Mouse (Mus musculus): ENCODE measurements around the gene Cox7a1. TPM values are rescaled to one million over a fixed set of nuclear protein-coding genes. Genes with fewer than 3 reads are reported as not detected.
A peak's percentile ranks its signal among the peaks of the same experiment; 100 is the strongest.

Gene Cox7a1
- polyA plus RNA-seq, 1 experiment from 2014 or later, result 20.2 TPM

- Histone ChIP-seq H3K4me3 (ENCODE audit: low read length) (no peak overlapping the region), H3K27ac (ENCODE audit: low read length) (no peak overlapping the region), H3K9me3 (ENCODE audit: control insufficient read depth, low read length) (no peaks in the 10 kb centered on the region), H3K36me3 (ENCODE audit: control insufficient read depth, insufficient read depth, low read length) (peaks cover 24% of the 10 kb centered on the region), H3K4me2 (ENCODE audit: low read depth, low read length) (peak overlapping the region; percentile 64; the same call in 1 of the 2 replicates), H3K4me1 (replicated peaks; ENCODE audit: control insufficient read depth, insufficient read depth, low read length) (peaks cover 6% of the 10 kb centered on the region), H3K27me3 (ENCODE audit: control insufficient read depth, insufficient read depth, low read depth, low read length) (no peaks in the 10 kb centered on the region), H3K9ac (ENCODE audit: low read length) (no peak overlapping the region)
- WGBS, result 70% methylated on average over 13 of the region's 13 CpGs
- ATAC-seq (ENCODE audit: low read depth), result no peak
Measured at GRCm38 (mm10) chr7:30184641-30185348, 851 bp downstream of the Cox7a1 start.

GRCm38 (mm10) chr7:30188344-30189115, 4.6 kb downstream of the Cox7a1 start:
- 82% methylated on average over 12 of the region's 12 CpGs for WGBS
- Histone ChIP-seq H3K27me3 (ENCODE audit: control insufficient read depth, insufficient read depth, low read depth, low read length) (no peaks in the 10 kb centered on the region), H3K4me3 (ENCODE audit: low read length) (no peak overlapping the region), H3K9me3 (ENCODE audit: control insufficient read depth, low read length) (no peaks in the 10 kb centered on the region), H3K27ac (ENCODE audit: low read length) (no peak overlapping the region), H3K4me1 (replicated peaks; ENCODE audit: control insufficient read depth, insufficient read depth, low read length) (peaks cover 14% of the 10 kb centered on the region), H3K4me2 (ENCODE audit: low read depth, low read length) (no peak overlapping the region), H3K36me3 (ENCODE audit: control insufficient read depth, insufficient read depth, low read length) (peaks cover 40% of the 10 kb centered on the region), H3K9ac (ENCODE audit: low read length) (no peak overlapping the region)
- no peak for ATAC-seq (ENCODE audit: low read depth)

GRCm38 (mm10) chr7:30189116-30189491, 5.2 kb downstream of the Cox7a1 start:
- no peak overlapping the region for H3K27ac ChIP-seq (ENCODE audit: low read length)
- no peaks in the 10 kb centered on the region for H3K9me3 ChIP-seq (ENCODE audit: control insufficient read depth, low read length)
- no peak overlapping the region for H3K4me2 ChIP-seq (ENCODE audit: low read depth, low read length)
- peaks cover 40% of the 10 kb centered on the region for H3K36me3 ChIP-seq (ENCODE audit: control insufficient read depth, insufficient read depth, low read length)
- 79% methylated on average over 4 of the region's 4 CpGs for WGBS
- no peak for ATAC-seq (ENCODE audit: low read depth)
- no peaks in the 10 kb centered on the region for H3K27me3 ChIP-seq (ENCODE audit: control insufficient read depth, insufficient read depth, low read depth, low read length)
- H3K4me3 ChIP-seq (ENCODE audit: low read length), result no peak overlapping the region
- H3K4me1 ChIP-seq (replicated peaks; ENCODE audit: control insufficient read depth, insufficient read depth, low read length), result peaks cover 15% of the 10 kb centered on the region
- no peak overlapping the region for H3K9ac ChIP-seq (ENCODE audit: low read length)

GRCm38 (mm10) chr7:30192088-30192487, 8.1 kb downstream of the Cox7a1 start:
- no peak overlapping the region for H3K9ac ChIP-seq (ENCODE audit: low read length)
- no peak overlapping the region for H3K4me2 ChIP-seq (ENCODE audit: low read depth, low read length)
- no peak overlapping the region for H3K27ac ChIP-seq (ENCODE audit: low read length)
- no peak for ATAC-seq (ENCODE audit: low read depth)
- no peak overlapping the region for H3K4me3 ChIP-seq (ENCODE audit: low read length)
- peaks cover 15% of the 10 kb centered on the region for H3K4me1 ChIP-seq (replicated peaks; ENCODE audit: control insufficient read depth, insufficient read depth, low read length)
- H3K27me3 ChIP-seq (ENCODE audit: control insufficient read depth, insufficient read depth, low read depth, low read length), result no peaks in the 10 kb centered on the region
- no peaks in the 10 kb centered on the region for H3K9me3 ChIP-seq (ENCODE audit: control insufficient read depth, low read length)
- H3K36me3 ChIP-seq (ENCODE audit: control insufficient read depth, insufficient read depth, low read length), result peaks cover 33% of the 10 kb centered on the region
- WGBS, result 84% methylated on average over 12 of the region's 12 CpGs

- peak overlapping the region; percentile 78 for H3K4me3 ChIP-seq (ENCODE audit: low read length)
- WGBS, result 28% methylated on average over 9 of the region's 9 CpGs
- peaks cover 24% of the 10 kb centered on the region for H3K36me3 ChIP-seq (ENCODE audit: control insufficient read depth, insufficient read depth, low read length)
- no peak overlapping the region for H3K27ac ChIP-seq (ENCODE audit: low read length)
- peaks cover 17% of the 10 kb centered on the region for H3K4me1 ChIP-seq (replicated peaks; ENCODE audit: control insufficient read depth, insufficient read depth, low read length)
- H3K4me2 ChIP-seq (ENCODE audit: low read depth, low read length), result peak overlapping the region; percentile 66
- H3K9me3 ChIP-seq (ENCODE audit: control insufficient read depth, low read length), result no peaks in the 10 kb centered on the region
- peak overlapping the region; percentile 84 for H3K9ac ChIP-seq (ENCODE audit: low read length)
- no peak for ATAC-seq (ENCODE audit: low read depth)
- H3K27me3 ChIP-seq (ENCODE audit: control insufficient read depth, insufficient read depth, low read depth, low read length), result no peaks in the 10 kb centered on the region
Measured at GRCm38 (mm10) chr7:30193013-30193412, 9.1 kb downstream of the Cox7a1 start.

- Histone ChIP-seq H3K27me3 (ENCODE audit: control insufficient read depth, insufficient read depth, low read depth, low read length) (no peaks in the 10 kb centered on the region), H3K4me1 (replicated peaks; ENCODE audit: control insufficient read depth, insufficient read depth, low read length) (peaks cover 20% of the 10 kb centered on the region), H3K36me3 (ENCODE audit: control insufficient read depth, insufficient read depth, low read length) (peaks cover 21% of the 10 kb centered on the region), H3K4me3 (ENCODE audit: low read length) (peak overlapping the region; percentile 78), H3K9ac (ENCODE audit: low read length) (peak overlapping the region; percentile 84), H3K27ac (ENCODE audit: low read length) (peak overlapping the region; percentile 90), H3K9me3 (ENCODE audit: control insufficient read depth, low read length) (no peaks in the 10 kb centered on the region), H3K4me2 (ENCODE audit: low read depth, low read length) (peak overlapping the region; percentile 66)
- peak; percentile 79 for ATAC-seq (ENCODE audit: low read depth)
- WGBS, result under 1% methylated on average over 22 of the region's 26 CpGs
Measured at GRCm38 (mm10) chr7:30193581-30194100, 9.7 kb downstream of the Cox7a1 start.

- Histone ChIP-seq H3K27me3 (ENCODE audit: control insufficient read depth, insufficient read depth, low read depth, low read length) (no peaks in the 10 kb centered on the region), H3K27ac (ENCODE audit: low read length) (peak overlapping the region; percentile 90), H3K9me3 (ENCODE audit: control insufficient read depth, low read length) (no peaks in the 10 kb centered on the region), H3K4me3 (ENCODE audit: low read length) (peak overlapping the region; percentile 78), H3K9ac (ENCODE audit: low read length) (peak overlapping the region; percentile 84), H3K4me2 (ENCODE audit: low read depth, low read length) (peak overlapping the region; percentile 66), H3K36me3 (ENCODE audit: control insufficient read depth, insufficient read depth, low read length) (peaks cover 15% of the 10 kb centered on the region; the same call in 1 of the 2 replicates), H3K4me1 (replicated peaks; ENCODE audit: control insufficient read depth, insufficient read depth, low read length) (peaks cover 20% of the 10 kb centered on the region)
- WGBS, result under 1% methylated on average over 25 of the region's 26 CpGs
- peak; percentile 30 for ATAC-seq (ENCODE audit: low read depth)
Measured at GRCm38 (mm10) chr7:30194101-30194831, 10.3 kb downstream of the Cox7a1 start.

GRCm38 (mm10) chr7:30194884-30195283, 10.9 kb downstream of the Cox7a1 start:
- under 1% methylated on average over 28 of the region's 28 CpGs for WGBS
- Histone ChIP-seq H3K27ac (ENCODE audit: low read length) (peak overlapping the region; percentile 90), H3K4me2 (ENCODE audit: low read depth, low read length) (peak overlapping the region; percentile 66), H3K9ac (ENCODE audit: low read length) (peak overlapping the region; percentile 84), H3K9me3 (ENCODE audit: control insufficient read depth, low read length) (no peaks in the 10 kb centered on the region), H3K4me3 (ENCODE audit: low read length) (peak overlapping the region; percentile 78), H3K4me1 (replicated peaks; ENCODE audit: control insufficient read depth, insufficient read depth, low read length) (peaks cover 20% of the 10 kb centered on the region), H3K27me3 (ENCODE audit: control insufficient read depth, insufficient read depth, low read depth, low read length) (no peaks in the 10 kb centered on the region), H3K36me3 (ENCODE audit: control insufficient read depth, insufficient read depth, low read length) (peaks cover 15% of the 10 kb centered on the region; the same call in 1 of the 2 replicates)
- peak; percentile 94 for ATAC-seq (ENCODE audit: low read depth)
